Mouse (Mus musculus): ENCODE data around the gene Phf20.

GRCm38 (mm10) chr2:156222100-156222499 is 25.8 kb downstream of the Phf20 start:
- TF ChIP-seq CTCF (IDR thresholded peaks at IDR 0.05; ENCODE audit: extremely low read depth, insufficient read depth, insufficient read length, insufficient replicate concordance) (no peak), POLR2A (IDR thresholded peaks at IDR 0.05; ENCODE audit: low read depth, low read length) (no peak)

Data from spleen, adult 2 months (tissue).